Mouse (Mus musculus): ENCODE measurements around the gene Gpr141.

- TF ChIP-seq CTCF (IDR thresholded peaks at IDR 0.05 in 2 of 3, conservative IDR thresholded peaks at IDR 0.05 in 1 of 3; ENCODE audit: control insufficient read depth in 1 of 3, insufficient read depth in 1 of 3, low read depth in 2 of 3, low read length in 3 of 3, poor library complexity in 1 of 3, severe bottlenecking in 1 of 3) (no peak), NRF1 (IDR thresholded peaks at IDR 0.05; ENCODE audit: insufficient read depth, low read depth, low read length, poor library complexity, severe bottlenecking) (no peak), RCOR1 (IDR thresholded peaks at IDR 0.05; ENCODE audit: low read depth, low read length) (no peak), TAL1 (IDR thresholded peaks at IDR 0.05; ENCODE audit: low read length) (no peak), GATA1 (IDR thresholded peaks at IDR 0.05; ENCODE audit: low read depth, low read length) (no peak), BHLHE40 (IDR thresholded peaks at IDR 0.05; ENCODE audit: borderline replicate concordance, low read depth, low read length) (no peak), ZKSCAN1 (IDR thresholded peaks at IDR 0.05; ENCODE audit: low read depth, low read length) (no peak), POLR2A (IDR thresholded peaks at IDR 0.05; ENCODE audit: control insufficient read depth in 1 of 2, insufficient read depth in 1 of 2, low read depth in 1 of 2, low read length in 2 of 2, poor library complexity in 1 of 2) (no peak), POLR2AphosphoS5 (IDR thresholded peaks at IDR 0.05; ENCODE audit: borderline replicate concordance, low read depth, low read length) (no peak)
Observed at GRCm38 (mm10) chr13:19819926-19820325, 4.1 kb downstream of the Gpr141 start.

Data from MEL (cell line).